Mouse (Mus musculus) activated CD4-positive, CD25-positive, alpha-beta regulatory T cell (primary cell): ENCODE data around the gene Tbp. TPM values are rescaled to one million over a fixed set of nuclear protein-coding genes. Genes with fewer than 3 reads are reported as not detected.

Source experiments
- polyA plus RNA-seq, 2 experiments: library from polyadenylated mRNA; unstranded; fragments of 100-300 nt; shearing (Covaris generic); gene quantifications; one replicate each; pipeline ENCODE4 v1.2.1; 2017

The Tbp gene
- 10 to 100 TPM; 53.8 to 54.3 TPM for polyA plus RNA-seq

GRCm38 (mm10) chr17:15499656-15500394 is at the start of gene Tbp, which contains the start of gene Psmb1:
Gene Tbp (plus strand): TSS chr17:15499888.
Gene Psmb1 (minus strand): TSS chr17:15499751.

GRCm38 (mm10) chr17:15526986-15527810 is 27.5 kb downstream of the Tbp start, which contains the start of gene Pdcd2:
Gene Pdcd2 (minus strand): TSS chr17:15527301.

GRCm38 (mm10) chr17:15564014-15564927 is 64.6 kb downstream of the Tbp start, which contains the start of gene Prdm9:
Gene Prdm9 (minus strand): TSS chr17:15564354.

Other genes starting within 250 kb of the Tbp start
- gene Dll1, start 123.0 kb upstream of the Tbp start, polyA plus RNA-seq, result under 1 TPM in 1 of 2 experiments, not detected in 1; 0.30 TPM
- gene Fam120b, start 103.7 kb upstream of the Tbp start, polyA plus RNA-seq, result 10 to 100 TPM; 25.0 to 34.4 TPM
- gene Psmb1, start 137 bp upstream of the Tbp start, polyA plus RNA-seq, result 100 to 1,000 TPM; 311 to 330 TPM
- gene Pdcd2, start 27.4 kb downstream of the Tbp start, polyA plus RNA-seq, result 100 to 1,000 TPM; 103 to 123 TPM
- gene Prdm9, start 64.5 kb downstream of the Tbp start, polyA plus RNA-seq, result 1 to 10 TPM; 4.4 to 7.2 TPM
- gene Chd1, start 205.1 kb downstream of the Tbp start, polyA plus RNA-seq, result 100 to 1,000 TPM in 1 of 2 experiments, 10 to 100 TPM in 1; 79.0 to 104 TPM